Mouse (Mus musculus) CD4-positive helper T cell, adult 2 months (primary cell): ENCODE measurements at regions not wholly inside any gene's neighbourhood (a gene's known extent, or its start where the extent isn't known, plus 50 kb on each side); places are given as distances from the start of the nearest gene placed in this dataset.
"Not testable (repeated sequence)": the region's sequence is repeated elsewhere in the genome, so short reads cannot be mapped to it uniquely, and the experiment has no call there.

ENCODE experiments used
- DNase-seq: peaks from one replicate; pipeline ENCODE4 v3.0.0-alpha.2; 2012; ENCODE audit warnings: low read depth, missing footprints, low spot score

- no peak for DNase-seq
Observed at GRCm38 (mm10) chr12:70660388-70660787, 164.9 kb upstream of the Frmd6 start.

GRCm38 (mm10) chr12:70668158-70668557 is 157.2 kb upstream of the Frmd6 start:
- not testable (repeated sequence) for DNase-seq

- DNase-seq = no peak
Observed at GRCm38 (mm10) chr12:70672115-70672514, 153.2 kb upstream of the Frmd6 start.

- no peak for DNase-seq
Observed at GRCm38 (mm10) chr12:70673188-70673587, 152.1 kb upstream of the Frmd6 start.

GRCm38 (mm10) chr12:70674144-70674543 is 151.2 kb upstream of the Frmd6 start:
- no peak for DNase-seq

- DNase-seq = no peak
Observed at GRCm38 (mm10) chr12:70675846-70676245, 149.5 kb upstream of the Frmd6 start.

GRCm38 (mm10) chr12:70679701-70680425 is 145.5 kb upstream of the Frmd6 start:
- DNase-seq = no peak

GRCm38 (mm10) chr12:70681407-70681990 is 143.8 kb upstream of the Frmd6 start:
- peak; percentile 5 for DNase-seq

- DNase-seq = no peak
Observed at GRCm38 (mm10) chr12:70684354-70684753, 141.0 kb upstream of the Frmd6 start.

GRCm38 (mm10) chr12:70685432-70685831 is 139.9 kb upstream of the Frmd6 start:
- DNase-seq = no peak

GRCm38 (mm10) chr12:70686337-70686736 is 139.0 kb upstream of the Frmd6 start:
- DNase-seq = no peak

- DNase-seq = no peak
Observed at GRCm38 (mm10) chr12:70686971-70687370, 138.3 kb upstream of the Frmd6 start.

GRCm38 (mm10) chr12:70695162-70695561 is 130.2 kb upstream of the Frmd6 start:
- DNase-seq = no peak

- DNase-seq = no peak
Observed at GRCm38 (mm10) chr12:70696256-70696655, 129.1 kb upstream of the Frmd6 start.

- no peak for DNase-seq
Observed at GRCm38 (mm10) chr12:70698466-70698865, 126.8 kb upstream of the Frmd6 start.

- DNase-seq = no peak
Observed at GRCm38 (mm10) chr12:70702473-70702872, 122.8 kb upstream of the Frmd6 start.

GRCm38 (mm10) chr12:70706806-70707628 is 118.3 kb upstream of the Frmd6 start:
- no peak for DNase-seq

GRCm38 (mm10) chr12:70707629-70708289 is 117.6 kb upstream of the Frmd6 start:
- no peak for DNase-seq

GRCm38 (mm10) chr12:70708290-70708668 is 117.0 kb upstream of the Frmd6 start:
- DNase-seq = no peak

- DNase-seq = no peak
Observed at GRCm38 (mm10) chr12:70710311-70710710, 115.0 kb upstream of the Frmd6 start.

- DNase-seq = no peak
Observed at GRCm38 (mm10) chr12:70711030-70711429, 114.3 kb upstream of the Frmd6 start.
